Mouse (Mus musculus): ENCODE measurements at regions not wholly inside any gene's neighbourhood (a gene's known extent, or its start where the extent isn't known, plus 50 kb on each side); places are given as distances from the start of the nearest gene placed in this dataset.

DNA sequence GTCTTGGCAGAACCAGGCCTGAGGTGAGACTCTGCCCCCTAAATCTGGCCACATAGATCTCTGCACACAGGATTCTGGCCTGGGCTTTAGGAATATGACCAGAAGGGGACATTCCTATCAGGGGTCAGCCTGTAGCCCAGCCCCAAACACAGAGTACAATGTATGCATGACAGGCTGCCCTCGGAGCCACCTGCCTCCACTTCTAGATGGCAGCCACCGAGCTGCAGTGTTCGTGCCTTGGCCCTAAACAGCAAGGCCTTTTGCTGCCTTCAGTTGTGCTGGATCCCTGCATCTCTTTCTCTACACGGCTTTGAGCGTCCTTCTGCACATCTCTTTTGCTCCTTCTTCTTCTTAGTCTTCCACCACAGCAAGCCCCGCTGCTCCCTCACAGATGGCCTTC is 532.2 kb upstream of the 3110018I06Rik start:
- TF ChIP-seq EP300 (IDR thresholded peaks at IDR 0.05; ENCODE audit: low read depth in 1 of 2, low read length in 2 of 2), result no peak
- no peak for TF ChIP-seq POLR2AphosphoS5 (IDR thresholded peaks at IDR 0.05; ENCODE audit: borderline replicate concordance, low read depth, low read length)
- no peak for TF ChIP-seq MYB (IDR thresholded peaks at IDR 0.05; ENCODE audit: low read depth, low read length)
- no peak for TF ChIP-seq MAX (IDR thresholded peaks at IDR 0.05; ENCODE audit: low read length)
